Mouse (Mus musculus): ENCODE measurements around the gene Fbxw5.

Gene Fbxw5

GRCm38 (mm10) chr2:25500576-25501405 lies at the start of gene Fbxw5:
TSS of gene Fbxw5 (plus strand) at chr2:25500750.
- DNase-seq = peak; percentile 90 to 91

GRCm38 (mm10) chr2:25450853-25451647 lies 49.5 kb upstream of the Fbxw5 start:
- no peak for DNase-seq

DNA sequence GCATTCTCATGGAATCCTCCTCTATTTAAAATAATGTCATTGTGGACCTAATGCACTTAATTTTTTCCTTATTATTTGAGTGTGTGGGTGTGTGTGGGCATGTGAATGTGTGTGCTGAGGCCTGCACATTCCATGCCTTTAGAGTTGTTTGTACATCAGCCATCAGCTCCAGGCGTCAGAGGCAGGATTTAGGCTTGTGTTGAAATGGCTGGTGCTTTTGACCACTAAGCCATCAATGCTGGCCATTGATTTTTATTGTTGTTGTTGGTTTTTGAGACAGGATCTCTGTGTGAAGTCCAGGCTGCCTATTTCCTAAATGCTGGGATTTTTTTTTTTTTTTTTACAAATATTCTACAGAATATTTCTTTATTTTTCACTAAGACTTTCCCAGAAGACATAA lies 47.6 kb upstream of the Fbxw5 start:
- no peak for DNase-seq

GRCm38 (mm10) chr2:25456205-25456953 lies 44.2 kb upstream of the Fbxw5 start, which contains the start of gene Clic3:
TSS of gene Clic3 (plus strand) at chr2:25456838.
- peak in 1 of 2 experiments; percentile 57 for DNase-seq

- peak; percentile 64 to 72 for DNase-seq
Observed at GRCm38 (mm10) chr2:25457022-25457896, 43.3 kb upstream of the Fbxw5 start.

DNA sequence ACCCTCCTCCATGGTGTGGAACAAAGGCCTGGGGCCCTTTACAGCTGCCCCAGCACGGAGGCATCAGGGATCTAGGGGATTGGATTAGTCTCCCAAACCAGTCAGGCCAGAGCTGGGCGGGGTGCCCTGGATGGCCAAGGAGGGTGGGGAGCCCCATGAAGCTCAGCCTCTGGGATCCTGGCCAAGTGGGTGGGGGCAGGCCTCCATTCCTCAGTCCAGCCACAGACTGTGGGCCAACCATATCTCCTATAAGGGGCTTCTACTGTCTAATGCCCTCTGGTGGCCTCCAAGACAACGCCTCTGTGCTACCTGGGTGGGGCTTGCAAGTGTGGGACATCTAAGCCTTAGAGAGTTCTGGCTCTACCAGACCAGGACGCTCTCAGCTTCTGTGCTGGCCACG lies 41.6 kb upstream of the Fbxw5 start:
- DNase-seq = peak; percentile 54 to 71

DNA sequence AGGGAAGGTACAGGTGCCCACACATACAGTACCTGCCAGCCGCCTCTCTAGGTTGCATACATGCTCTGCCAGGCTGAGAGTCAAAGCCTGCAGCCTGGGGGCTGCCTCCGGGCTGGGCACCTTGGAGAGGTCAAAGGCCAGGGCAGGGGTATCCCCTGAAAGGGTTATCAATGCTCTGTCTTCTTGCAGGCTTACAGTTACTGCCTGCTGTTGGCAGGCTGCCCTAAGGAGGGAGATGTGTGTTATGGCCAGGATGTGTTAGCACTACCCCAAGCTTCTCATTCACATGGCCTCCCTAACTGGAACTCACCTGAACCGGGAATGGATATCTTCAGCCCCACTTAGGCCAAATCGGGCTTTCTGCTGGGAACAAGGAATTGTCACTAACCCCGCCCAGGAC lies 40.4 kb upstream of the Fbxw5 start:
- DNase-seq = peak in 1 of 2 experiments; percentile 71

GRCm38 (mm10) chr2:25460551-25461309 lies 39.8 kb upstream of the Fbxw5 start, which contains the start of gene Paxx:
TSS of gene Paxx (minus strand) at chr2:25461094.
- peak; percentile 94 to 95 for DNase-seq

DNA sequence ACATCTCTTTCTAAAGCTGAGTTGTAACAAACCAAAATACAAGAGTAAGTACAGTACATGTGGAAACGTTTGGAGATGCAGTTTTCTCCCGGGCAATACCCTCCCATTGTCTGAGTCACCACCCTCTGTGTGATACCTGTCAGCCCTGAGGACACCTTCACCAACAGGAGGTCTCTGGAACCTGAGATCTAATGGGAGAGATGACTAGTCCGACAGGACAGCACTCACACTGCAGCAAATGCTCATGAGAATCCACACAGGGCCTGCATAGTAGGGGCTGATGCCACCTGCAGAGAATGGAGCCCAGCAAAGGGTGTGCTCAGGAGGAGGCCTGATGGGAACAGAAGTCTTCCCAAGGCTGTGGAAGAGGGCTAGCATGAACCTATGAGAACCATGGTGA lies 39.1 kb upstream of the Fbxw5 start:
- DNase-seq = no peak

DNA sequence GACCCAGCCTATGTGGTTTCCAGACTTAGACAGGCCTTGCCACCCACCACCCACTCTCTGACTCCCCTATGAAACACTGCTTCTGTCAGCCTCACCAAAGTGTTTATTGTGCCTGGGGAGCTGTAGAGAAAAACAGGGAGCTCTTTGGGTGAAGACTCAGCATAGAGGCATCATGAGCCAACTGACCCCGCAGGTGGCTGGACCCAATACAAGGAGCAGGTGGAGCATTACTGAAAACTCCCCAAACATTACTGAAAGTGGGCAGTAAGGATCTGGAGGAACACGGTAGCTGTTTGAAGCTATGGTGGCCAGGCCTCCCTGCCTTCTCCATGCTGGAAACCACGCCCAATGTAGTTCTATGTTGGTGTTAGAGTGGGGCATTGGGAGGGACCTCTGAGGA lies 36.9 kb upstream of the Fbxw5 start:
- DNase-seq = peak; percentile 74

GRCm38 (mm10) chr2:25465256-25465655 lies 35.3 kb upstream of the Fbxw5 start:
- DNase-seq = no peak

- peak; percentile 47 to 53 for DNase-seq
Observed at GRCm38 (mm10) chr2:25465816-25466635, 34.5 kb upstream of the Fbxw5 start.

DNA sequence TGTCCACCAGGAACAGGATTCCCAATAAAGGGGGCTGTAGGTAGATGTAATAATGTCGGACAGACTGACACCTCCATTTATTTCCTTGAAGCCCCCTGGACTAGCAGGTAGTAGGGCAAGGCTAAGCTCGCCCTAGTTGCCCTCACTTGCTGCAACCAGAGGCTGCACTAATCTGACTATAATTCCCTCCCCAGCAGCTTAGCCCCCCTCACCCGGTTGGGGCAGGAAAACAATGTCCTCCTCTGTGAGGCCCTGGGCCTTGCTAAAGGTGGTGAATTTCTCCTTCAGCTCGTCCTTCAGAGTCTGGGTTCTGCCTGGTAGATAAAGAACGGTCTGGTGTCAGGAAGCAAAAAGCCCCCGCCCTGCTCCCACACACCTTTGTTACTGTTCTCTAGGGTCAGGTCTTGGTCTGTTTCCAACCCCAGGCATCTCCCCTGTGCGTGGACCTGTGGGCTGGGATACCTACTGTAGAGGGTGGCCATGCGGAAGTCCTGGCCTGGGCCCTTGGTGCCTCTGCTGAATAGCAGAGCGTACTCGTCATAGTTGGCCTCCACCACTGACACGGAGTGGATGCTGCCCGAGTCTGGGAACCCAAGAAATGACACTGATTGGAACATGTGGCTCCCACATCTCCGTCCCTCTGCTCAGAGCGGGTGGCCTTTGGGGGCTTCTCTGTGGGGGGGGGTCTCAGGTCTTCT lies 32.8 kb upstream of the Fbxw5 start:
- peak in 1 of 2 experiments; percentile 27 for DNase-seq

DNA sequence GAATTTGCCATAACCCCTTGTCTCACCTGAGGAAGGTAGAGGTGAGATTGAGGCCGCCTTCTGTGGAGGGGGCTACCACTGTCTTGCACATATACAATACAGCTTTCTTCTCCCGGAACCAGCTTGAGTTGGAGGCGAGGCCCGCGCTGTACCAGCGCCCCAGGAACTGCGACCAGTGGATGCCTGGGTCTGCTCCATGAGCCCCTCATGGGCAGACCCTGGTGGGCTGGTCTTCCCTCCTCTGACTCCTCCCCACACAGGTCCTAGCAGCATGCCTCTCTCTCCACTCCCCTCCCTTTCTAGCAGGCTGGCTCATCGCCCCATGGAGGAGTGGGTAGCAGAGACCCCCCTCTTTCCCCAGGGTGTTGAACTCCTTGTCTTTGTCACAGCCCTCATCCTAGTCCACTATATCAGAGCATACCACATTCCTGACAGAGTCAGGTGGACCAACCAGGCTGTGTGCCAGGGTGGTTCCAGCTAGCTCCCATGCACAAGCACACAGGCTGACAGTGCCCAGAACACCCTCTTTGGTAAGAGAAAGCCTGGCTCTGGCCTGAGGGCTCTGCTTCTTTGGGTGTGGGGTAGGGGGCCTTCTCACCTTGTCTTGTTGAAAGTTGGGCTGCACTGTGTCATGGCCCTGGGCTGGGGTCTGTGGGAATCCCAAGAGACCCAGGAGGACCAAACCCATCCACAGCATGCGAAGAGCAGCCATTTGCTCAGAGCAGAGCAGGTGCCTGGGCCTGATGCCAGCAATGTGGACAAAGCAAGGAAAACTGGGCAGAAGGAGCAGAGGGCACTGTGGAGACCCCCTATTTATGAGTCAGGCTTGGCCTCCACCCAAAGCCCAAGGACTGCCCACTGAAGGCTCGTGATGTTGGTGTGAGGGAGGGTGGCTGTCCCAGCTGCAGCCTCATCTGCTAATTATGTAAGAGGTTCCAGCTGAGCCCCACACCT lies 31.3 kb upstream of the Fbxw5 start:
- DNase-seq = peak; percentile 76 to 83

DNA sequence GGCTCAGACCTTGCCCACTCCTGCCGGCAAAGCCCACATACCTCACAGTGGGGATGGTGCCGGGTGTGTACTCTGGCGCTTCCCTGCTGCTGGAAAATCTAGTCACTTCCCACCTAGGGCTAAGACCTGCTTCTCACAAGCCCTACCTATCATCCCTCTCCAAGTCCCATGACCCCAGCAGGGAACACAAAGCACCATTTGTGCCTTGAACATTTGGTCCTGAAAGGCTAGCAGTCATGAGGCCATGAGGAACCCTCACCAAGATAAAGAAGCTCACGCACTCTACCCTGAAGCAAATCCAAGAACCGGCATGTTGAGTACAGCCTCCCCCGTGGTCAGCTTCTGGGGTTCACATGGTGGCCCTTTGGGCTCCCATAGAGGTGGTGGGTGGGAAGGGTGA lies 30.6 kb upstream of the Fbxw5 start, which contains the start of gene Ptgds:
Gene Ptgds, minus strand, starts transcription at position 78 of the 400 bp plus-strand sequence.
- peak in 1 of 2 experiments; percentile 33 for DNase-seq

- DNase-seq = no peak
Observed at GRCm38 (mm10) chr2:25472550-25472949, 28.0 kb upstream of the Fbxw5 start.

DNA sequence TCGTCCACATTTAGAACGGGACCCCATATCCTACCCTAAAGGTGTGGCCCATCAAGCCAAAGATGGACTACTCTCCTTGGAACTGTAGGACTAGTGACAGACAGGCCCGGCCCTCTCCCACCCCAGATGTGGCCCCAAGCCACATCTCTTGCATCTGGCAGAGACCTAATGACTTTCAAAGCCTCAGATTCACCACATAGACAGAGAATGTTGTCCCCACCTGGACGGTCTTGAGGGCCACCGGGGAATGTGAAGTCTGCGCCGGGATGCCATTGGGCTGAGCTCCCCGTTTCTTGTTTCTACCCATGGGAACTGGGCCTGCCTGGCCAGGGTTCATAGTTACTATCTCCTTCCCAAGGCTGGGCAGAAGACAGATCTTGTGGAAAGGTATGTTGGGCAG lies 23.0 kb upstream of the Fbxw5 start:
- DNase-seq = peak in 1 of 2 experiments; percentile 27
